Mouse (Mus musculus) thymus, adult 2 months (tissue): Measurements from ENCODE around the gene Nudt11.

Experiments
- CTCF ChIP-seq: fragments of 200-500 bp; IDR thresholded peaks from 2 replicates; pipeline ENCODE4 v1.5.1; 2012; ENCODE audit warnings: mild to moderate bottlenecking, control low read depth, low read length, moderate library complexity, borderline replicate concordance; ENCODE audit not compliant: control insufficient read depth, poor library complexity, insufficient read depth; ENCODE audit errors: extremely low read depth
- POLR2A ChIP-seq: fragments of 200-500 bp; IDR thresholded peaks from 2 replicates; pipeline ENCODE4 v1.6.1; 2012; ENCODE audit warnings: mild to moderate bottlenecking, low read length, control low read depth, moderate library complexity; ENCODE audit not compliant: control insufficient read depth, poor library complexity, insufficient read depth; ENCODE audit errors: extremely low read depth

- TF ChIP-seq CTCF: no peak
- TF ChIP-seq POLR2A: no peak
Observed at GRCm38 (mm10) chrX:6082954-6083680, 35.9 kb downstream of the Nudt11 start, which contains the start of gene AU022751.
